Mouse (Mus musculus) MEL (cell line): ENCODE data around the gene Lypd1. TPM values are rescaled to one million over a fixed set of nuclear protein-coding genes. Genes with fewer than 3 reads are reported as not detected.

Source experiments
- DNase-seq: peaks from one replicate; pipeline ENCODE4 v3.0.0; 2011; ENCODE audit warnings: low read depth, low spot score
- H3K27ac ChIP-seq: 2 replicates; pipeline ENCODE4 v1.5.1; 2012; ENCODE audit warnings: low read depth, mild to moderate bottlenecking, control low read depth, low read length, moderate library complexity; ENCODE audit not compliant: control insufficient read depth
- H3K27me3 ChIP-seq, 2 experiments: fragments of 150-350 bp in 1 of 2; sonication (generic) in 1 of 2; 2 replicates each; pipeline ENCODE4 v1.6.1; 2012; ENCODE audit warnings: low read length in 2 of 2, mild to moderate bottlenecking in 2 of 2, improper control_type of control experiment in 1 of 2, moderate library complexity in 1 of 2; ENCODE audit not compliant: insufficient read depth in 2 of 2, control insufficient read depth in 1 of 2
- H3K36me3 ChIP-seq, 2 experiments: 2 replicates each; pipeline ENCODE4 v1.6.1; 2012 to 2014; ENCODE audit warnings: low read length in 2 of 2, improper control_type of control experiment in 1 of 2, inconsistent platforms in 1 of 2, mild to moderate bottlenecking in 1 of 2; ENCODE audit not compliant: insufficient read depth in 2 of 2, control insufficient read depth in 1 of 2
- H3K4me1 ChIP-seq, 2 experiments: fragments of 150-350 bp in 1 of 2; sonication (generic) in 1 of 2; 2 replicates each; pipeline ENCODE4 v1.6.1; 2012; ENCODE audit warnings: low read length in 2 of 2, improper control_type of control experiment in 1 of 2, mild to moderate bottlenecking in 1 of 2; ENCODE audit not compliant: insufficient read depth in 2 of 2, control insufficient read depth in 1 of 2
- H3K4me3 ChIP-seq, 2 experiments: fragments of 150-350 bp in 1 of 2; sonication (generic) in 1 of 2; 2 replicates each; pipeline ENCODE4 v1.5.1; 2012; ENCODE audit warnings: low read depth in 2 of 2, low read length in 2 of 2, mild to moderate bottlenecking in 2 of 2, moderate library complexity in 2 of 2, control low read depth in 1 of 2, improper control_type of control experiment in 1 of 2; ENCODE audit not compliant: control insufficient read depth in 1 of 2, insufficient read depth in 1 of 2
- H3K79me2 ChIP-seq: 2 replicates; pipeline ENCODE4 v1.6.1; 2012; ENCODE audit warnings: mild to moderate bottlenecking, low read length, moderate library complexity; ENCODE audit not compliant: control insufficient read depth, poor library complexity, insufficient read depth
- H3K9ac ChIP-seq: 2 replicates; pipeline ENCODE4 v1.6.1; 2012; ENCODE audit warnings: low read depth, mild to moderate bottlenecking, control low read depth, low read length, moderate library complexity; ENCODE audit not compliant: control insufficient read depth, poor library complexity, severe bottlenecking
- H3K9me3 ChIP-seq: fragments of 150-350 bp; sonication (generic); replicated peaks from 2 replicates; pipeline ENCODE4 v1.6.1; 2012; ENCODE audit warnings: mild to moderate bottlenecking, low read length, improper control_type of control experiment, moderate library complexity; ENCODE audit not compliant: insufficient read depth
- BHLHE40 ChIP-seq: IDR thresholded peaks from 2 replicates; pipeline ENCODE4 v1.6.1; 2012; ENCODE audit warnings: low read depth, mild to moderate bottlenecking, inconsistent platforms, low read length, improper control_type of control experiment, borderline replicate concordance
- CHD1 ChIP-seq: IDR thresholded peaks from 2 replicates; pipeline ENCODE4 v1.6.1; 2012; ENCODE audit warnings: low read depth, mild to moderate bottlenecking, inconsistent platforms, low read length, improper control_type of control experiment
- CHD2 ChIP-seq: IDR thresholded peaks from 2 replicates; pipeline ENCODE4 v1.6.1; 2011; ENCODE audit warnings: low read length, improper control_type of control experiment
- EP300 ChIP-seq, 2 experiments: IDR thresholded peaks; 2 replicates each; pipeline ENCODE4 v1.6.1; 2011; ENCODE audit warnings: improper control_type of control experiment in 2 of 2, low read length in 2 of 2, low read depth in 1 of 2, mild to moderate bottlenecking in 1 of 2
- HCFC1 ChIP-seq: IDR thresholded peaks from 2 replicates; pipeline ENCODE4 v1.6.1; 2012; ENCODE audit warnings: low read depth, mild to moderate bottlenecking, inconsistent platforms, low read length, improper control_type of control experiment, moderate library complexity
- MAFK ChIP-seq: IDR thresholded peaks from 2 replicates; pipeline ENCODE4 v1.6.1; 2011; ENCODE audit warnings: low read depth, mild to moderate bottlenecking, low read length, improper control_type of control experiment, borderline replicate concordance
- MXI1 ChIP-seq: IDR thresholded peaks from 2 replicates; pipeline ENCODE4 v1.6.1; 2011; ENCODE audit warnings: mild to moderate bottlenecking, low read depth, low read length, improper control_type of control experiment
- NRF1 ChIP-seq: IDR thresholded peaks from 2 replicates; pipeline ENCODE4 v1.6.1; 2014; ENCODE audit warnings: low read depth, mild to moderate bottlenecking, inconsistent platforms, low read length, improper control_type of control experiment, moderate library complexity; ENCODE audit not compliant: poor library complexity, insufficient read depth, severe bottlenecking
- POLR2A ChIP-seq, 2 experiments: IDR thresholded peaks; 2 replicates each; pipeline ENCODE4 v1.6.1; 2011 to 2012; ENCODE audit warnings: low read length in 2 of 2, mild to moderate bottlenecking in 2 of 2, control low read depth in 1 of 2, improper control_type of control experiment in 1 of 2, low read depth in 1 of 2, moderate library complexity in 1 of 2; ENCODE audit not compliant: control insufficient read depth in 1 of 2, insufficient read depth in 1 of 2, poor library complexity in 1 of 2
- POLR2AphosphoS2 ChIP-seq: IDR thresholded peaks from 2 replicates; pipeline ENCODE4 v1.6.1; 2011; ENCODE audit warnings: low read length, improper control_type of control experiment
- RCOR1 ChIP-seq: IDR thresholded peaks from 2 replicates; pipeline ENCODE4 v1.6.1; 2012; ENCODE audit warnings: low read depth, mild to moderate bottlenecking, inconsistent platforms, low read length, improper control_type of control experiment
- ZMIZ1 ChIP-seq: IDR thresholded peaks from 2 replicates; pipeline ENCODE4 v1.6.1; 2012; ENCODE audit warnings: low read depth, mild to moderate bottlenecking, inconsistent platforms, low read length, improper control_type of control experiment, moderate library complexity
- polyA plus RNA-seq, 2 experiments: library from polyadenylated mRNA; stranded (reverse) in 1 of 2; unstranded in 1 of 2; fragments of >175 nt in 1 of 2; fragments of >200 nt in 1 of 2; gene quantifications; 2 replicates each; pipeline versions ENCODE4 v1.2.1 to v1.2.4; 2012; ENCODE audit warnings: low replicate concordance in 2 of 2, low read depth in 1 of 2; ENCODE audit not compliant: insufficient read length in 2 of 2, insufficient read depth in 1 of 2, missing spikeins in 1 of 2
- total RNA-seq: library from RNA; depleted of rRNA; stranded (reverse); fragments of 300-350 nt; gene quantifications from 2 replicates; pipeline ENCODE4 v1.2.3, GENCODE M21; 2012

The Lypd1 gene
- total and polyA plus RNA-seq, 3 experiments: 0.04 TPM; not detected in 2

DNA sequence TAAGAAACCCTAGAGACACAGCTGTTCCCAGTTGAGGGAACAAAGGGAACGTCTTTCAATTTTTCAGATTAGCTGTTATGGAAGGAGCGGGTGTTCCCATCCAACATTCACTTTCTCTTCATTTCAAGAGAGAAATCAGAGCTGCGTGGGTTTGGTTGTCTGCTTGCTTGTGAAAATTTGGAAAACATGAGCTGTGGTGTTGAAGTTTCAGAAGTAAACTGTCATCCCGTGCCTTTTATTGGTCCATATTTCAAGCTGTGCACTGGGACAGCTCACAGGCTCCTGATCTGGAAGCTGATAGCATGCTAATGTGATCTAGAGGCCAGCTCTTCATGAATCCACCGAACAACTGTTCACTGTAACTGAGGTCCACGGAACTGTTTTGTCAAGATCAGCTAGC lies 36.2 kb upstream of the Lypd1 start:
- Histone ChIP-seq H3K27ac (no peak overlapping the region), H3K9me3 (no peaks in the 10 kb centered on the region)
- TF ChIP-seq CHD2: no peak
- TF ChIP-seq POLR2AphosphoS2: no peak
- no peak for TF ChIP-seq EP300 (IDR thresholded peaks at IDR 0.05; ENCODE audit: low read depth in 1 of 2, low read length in 2 of 2)
- TF ChIP-seq ZMIZ1: no peak
- TF ChIP-seq HCFC1: no peak
- no peak for TF ChIP-seq RCOR1
- TF ChIP-seq, all 39 proteins: peak for 0
- no peak for DNase-seq
- Histone ChIP-seq H3K4me3 (no peak overlapping the region), H3K36me3 (no peaks in the 10 kb centered on the region), H3K27me3 (no peaks in the 10 kb centered on the region), H3K79me2 (no peaks in the 10 kb centered on the region), H3K4me1 (no peaks in the 10 kb centered on the region), H3K9ac (no peak overlapping the region)

DNA sequence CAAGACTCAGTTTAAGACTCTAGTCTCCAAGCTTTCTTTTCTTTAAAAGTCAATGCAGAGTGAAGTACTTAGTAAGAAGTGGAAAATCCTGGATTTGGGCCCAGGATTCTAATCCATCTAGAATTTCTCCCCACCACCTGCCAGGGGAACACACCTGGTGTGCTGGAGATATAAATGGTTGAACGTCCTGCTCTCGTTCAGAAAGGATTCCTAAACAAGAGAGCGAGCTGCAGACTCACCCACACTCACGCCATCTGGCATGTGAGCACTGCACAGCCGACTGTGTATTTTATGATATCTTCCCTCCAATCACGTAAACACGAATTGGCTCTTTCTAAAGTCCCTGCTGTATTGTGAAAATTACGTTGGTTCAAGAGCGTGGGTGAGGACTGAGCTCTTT lies 32.2 kb upstream of the Lypd1 start:
- Histone ChIP-seq H3K36me3 (no peaks in the 10 kb centered on the region), H3K4me3 (no peak overlapping the region)

DNA sequence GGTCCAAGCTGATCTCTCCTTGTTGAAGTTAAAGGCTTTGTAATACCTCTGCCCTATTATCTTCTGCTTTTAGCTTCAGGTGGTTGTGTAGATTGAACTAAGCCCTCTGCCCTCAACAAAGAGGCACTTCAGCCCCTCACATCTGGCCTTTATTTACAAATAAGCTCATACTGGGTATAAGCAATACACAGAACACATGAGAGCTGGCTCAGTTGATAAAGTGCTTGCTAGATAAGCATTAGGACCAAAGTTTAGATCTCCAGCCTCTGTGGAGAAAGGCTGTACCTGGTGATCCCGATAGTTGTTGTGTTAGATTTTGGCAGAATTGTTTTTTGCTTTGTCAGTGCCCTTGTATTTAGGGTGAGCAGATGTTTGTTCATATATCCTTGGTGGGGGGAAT lies 30.4 kb upstream of the Lypd1 start:
- Histone ChIP-seq H3K4me3 (no peak overlapping the region), H3K4me1 (no peaks in the 10 kb centered on the region), H3K27me3 (no peaks in the 10 kb centered on the region), H3K36me3 (no peaks in the 10 kb centered on the region), H3K79me2 (no peaks in the 10 kb centered on the region), H3K9me3 (no peaks in the 10 kb centered on the region), H3K27ac (no peak overlapping the region), H3K9ac (no peak overlapping the region)
- no peak for TF ChIP-seq CHD1
- TF ChIP-seq MXI1: no peak
- TF ChIP-seq EP300 (IDR thresholded peaks at IDR 0.05; ENCODE audit: low read depth in 1 of 2, low read length in 2 of 2): no peak
- no peak for TF ChIP-seq CHD2
- no peak for TF ChIP-seq POLR2A (IDR thresholded peaks at IDR 0.05; ENCODE audit: control insufficient read depth in 1 of 2, insufficient read depth in 1 of 2, low read depth in 1 of 2, low read length in 2 of 2, poor library complexity in 1 of 2)
- DNase-seq: no peak

More for the DNA sequence above, 32.2 kb upstream of the Lypd1 start:
- no peak overlapping the region for H3K27ac ChIP-seq
- TF ChIP-seq CHD2 (no peak), BHLHE40 (no peak), CHD1 (no peak), NRF1 (no peak), MAFK (no peak)
- no peaks in the 10 kb centered on the region for H3K27me3 ChIP-seq
- H3K79me2 ChIP-seq: no peaks in the 10 kb centered on the region
- no peaks in the 10 kb centered on the region for H3K9me3 ChIP-seq
- no peak overlapping the region for H3K9ac ChIP-seq
- no peaks in the 10 kb centered on the region for H3K4me1 ChIP-seq
- DNase-seq: no peak
